Mouse (Mus musculus) Patski (cell line): ENCODE results near the gene Glrx. TPM values are rescaled to one million over a fixed set of nuclear protein-coding genes. Genes with fewer than 3 reads are reported as not detected.

Experiments used
- ATAC-seq: fragments of 100-300 bp; one replicate; pipeline ENCODE4 v1.8.0; 2021
- CTCF ChIA-PET: fragments of 350-600 bp; sonication (Branson Sonifier 250); formaldehyde crosslinking; loops from one replicate; lab custom pipeline; 2022; ENCODE audit warnings: inconsistent platforms; lab: Charles Lee
- POLR2A ChIA-PET: fragments of 350-600 bp; sonication (Branson Sonifier 250); formaldehyde crosslinking; loops from one replicate; lab custom pipeline; 2022; ENCODE audit warnings: antibody characterized with exemption, inconsistent platforms; lab: Charles Lee
- DNase-seq: peaks from one replicate; pipeline ENCODE4 v3.0.0-alpha.2; 2011; ENCODE audit warnings: low read depth, low spot score
- H3K27me3 ChIP-seq: fragments of 371-371 bp; one replicate; pipeline ENCODE4 v1.5.1; 2021
- CTCF ChIP-seq: fragments of 100-300 bp; IDR thresholded peaks from one replicate; pipeline ENCODE4 v1.5.1; 2021
- in situ Hi-C: fragments of 300-500 bp; cut with MboI; formaldehyde crosslinking; loops from 3 replicates; pipeline ENCODE4 v1.11.1; 2018; ENCODE audit warnings: low pct_unique_long_range_greater_than_20kb, mixed read lengths
- polyA plus RNA-seq: library from polyadenylated mRNA; unstranded; gene quantifications from one replicate; pipeline ENCODE4 v1.2.3, GENCODE M21; 2021

The Glrx gene
- polyA plus RNA-seq = 123 TPM

- POLR2A ChIA-PET = interaction anchor here (0.8 to 1.5 kb wide), 3 partner anchors 14 to 61 kb away, joined by 3 read pairs; no protein-coding TSS in a partner anchor
- no peak for TF ChIP-seq CTCF
Measured at GRCm38 (mm10) chr13:75839719-75840481, at the start of gene Glrx. TSS of gene Glrx (plus strand) at chr13:75839868.

GRCm38 (mm10) chr13:75790550-75791205, 49.0 kb upstream of the Glrx start:
- ChIA-PET POLR2A (no interaction called here), CTCF (interaction anchor here (1.1 kb wide), 1 partner anchor 16 kb away, joined by 3 read pairs; no protein-coding TSS in a partner anchor)
- H3K27me3 ChIP-seq = no peaks in the 10 kb centered on the region
- no peak for ATAC-seq
- no peak for TF ChIP-seq CTCF
- no peak for DNase-seq
- in situ Hi-C loops = no loop called here

More at GRCm38 (mm10) chr13:75839719-75840481, at the start of gene Glrx:
- H3K27me3 ChIP-seq = no peaks in the 10 kb centered on the region
- DNase-seq (peak; percentile 54), ATAC-seq (peak; percentile 98)
- CTCF ChIA-PET = interaction anchor here (0.8 to 1.7 kb wide), 4 partner anchors 29 to 80 kb away, joined by 3 read pairs; no protein-coding TSS in a partner anchor
- in situ Hi-C loops = no loop called here

DNA sequence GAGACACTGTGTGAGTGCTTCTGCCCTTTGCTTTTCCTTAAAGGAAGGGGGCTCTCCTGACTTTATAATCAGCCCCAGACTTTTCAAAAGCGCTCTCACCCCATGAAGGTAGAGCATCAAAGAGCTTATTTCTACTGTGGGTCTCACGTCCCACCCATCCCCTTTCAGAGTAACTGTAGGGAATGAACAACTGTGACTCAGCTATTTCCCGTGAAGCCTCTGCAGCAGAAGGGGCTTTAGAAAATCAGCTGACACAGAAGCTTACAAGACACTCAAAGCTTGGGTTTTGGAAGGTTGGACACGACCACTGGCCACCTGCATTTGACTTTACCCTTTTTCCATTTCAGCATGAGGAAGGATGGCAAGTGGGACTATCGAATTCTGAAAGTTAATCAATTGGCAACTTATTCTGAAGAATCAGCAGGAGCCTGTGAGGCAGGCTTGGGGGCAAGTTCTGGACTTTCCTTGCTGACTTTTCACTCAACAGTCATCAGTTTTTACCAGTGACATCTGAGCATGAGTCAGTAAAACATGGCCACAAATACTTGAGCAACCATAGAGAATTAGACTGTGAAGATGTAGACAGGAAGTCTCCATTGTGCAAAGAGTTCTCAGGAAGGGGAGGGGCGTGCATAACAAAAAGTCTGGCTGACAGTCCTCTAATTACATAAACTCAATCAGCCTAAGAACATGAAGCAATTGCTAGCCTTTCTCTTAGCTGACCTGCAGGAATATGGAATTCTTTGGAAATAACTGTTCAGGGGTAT, 45.6 kb upstream of the Glrx start:
- in situ Hi-C loops = no loop called here
- CTCF ChIA-PET = interaction anchor here (1.2 to 1.4 kb wide), 2 partner anchors 9 to 565 kb away, joined by 3 to 4 read pairs; no protein-coding TSS in a partner anchor
- H3K27me3 ChIP-seq = no peaks in the 10 kb centered on the region
- TF ChIP-seq CTCF = no peak
- no peak for ATAC-seq
- POLR2A ChIA-PET = interaction anchor here (0.6 to 0.7 kb wide), 2 partner anchors 86 to 184 kb away, joined by 3 to 6 read pairs; no protein-coding TSS in a partner anchor
- DNase-seq = no peak

- ChIA-PET CTCF (interaction anchor here (0.6 to 1.8 kb wide), 6 partner anchors 9 to 572 kb away, joined by 3 to 8 read pairs (median 4); no protein-coding TSS in a partner anchor), POLR2A (no interaction called here)
- DNase-seq (peak; percentile 84), ATAC-seq (peak; percentile 96)
- TF ChIP-seq CTCF = peak; percentile 98
- in situ Hi-C loops = loop anchor here (5.0 kb wide), 2 partner anchors 90 to 570 kb away; partner anchors contain the start of gene Ell2
- no peaks in the 10 kb centered on the region for H3K27me3 ChIP-seq
Measured at GRCm38 (mm10) chr13:75797369-75798141, 42.1 kb upstream of the Glrx start.

- POLR2A ChIA-PET = interaction anchor here (0.7 kb wide), 1 partner anchor 992 kb away, joined by 4 read pairs; no protein-coding TSS in a partner anchor
- TF ChIP-seq CTCF = no peak
- in situ Hi-C loops = loop anchor here (5.0 kb wide), 2 partner anchors 91 to 571 kb away; partner anchors contain the start of gene Ell2
- DNase-seq (peak; percentile 60), ATAC-seq (peak; percentile 91)
- CTCF ChIA-PET = interaction anchor here (0.6 to 1.8 kb wide), 6 partner anchors 10 to 573 kb away, joined by 3 to 8 read pairs (median 4); no protein-coding TSS in a partner anchor
- H3K27me3 ChIP-seq = no peaks in the 10 kb centered on the region
Measured at GRCm38 (mm10) chr13:75798413-75799302, 41.0 kb upstream of the Glrx start.

DNA sequence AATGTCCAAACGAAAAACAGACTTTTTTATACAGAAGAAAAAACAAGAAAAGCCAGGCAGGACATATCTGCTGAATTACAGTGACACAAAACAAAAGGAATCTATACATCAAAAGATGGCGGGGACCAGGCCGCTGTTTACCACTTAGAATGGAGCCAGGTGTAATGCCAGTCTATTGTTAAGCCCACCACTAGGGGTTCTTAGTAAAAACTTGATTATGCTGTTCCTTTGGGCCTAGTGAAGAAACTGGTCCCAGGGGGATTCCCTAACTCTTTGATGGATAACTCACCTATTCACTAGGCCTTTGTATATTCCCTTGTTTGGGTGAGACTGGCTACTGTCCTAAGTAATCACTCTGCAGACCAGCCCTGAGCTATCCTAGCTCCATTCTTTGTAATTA, 40.2 kb upstream of the Glrx start:
- POLR2A ChIA-PET = no interaction called here
- in situ Hi-C loops = loop anchor here (5.0 kb wide), 2 partner anchors 92 to 572 kb away; partner anchors contain the start of gene Ell2
- DNase-seq = no peak
- no peak for ATAC-seq
- no peaks in the 10 kb centered on the region for H3K27me3 ChIP-seq
- no peak for TF ChIP-seq CTCF
- CTCF ChIA-PET = no interaction called here

- no peak for TF ChIP-seq CTCF
- POLR2A ChIA-PET = no interaction called here
- in situ Hi-C loops = loop anchor here (5.0 kb wide), 1 partner anchor 64 kb away; no protein-coding TSS in a partner anchor
- CTCF ChIA-PET = no interaction called here
- no peaks in the 10 kb centered on the region for H3K27me3 ChIP-seq
- ATAC-seq (no peak), DNase-seq (no peak)
Measured at GRCm38 (mm10) chr13:75807969-75808368, 31.7 kb upstream of the Glrx start.

- ChIA-PET CTCF (interaction anchor here (0.9 kb wide), 1 partner anchor 10 kb away, joined by 3 read pairs; no protein-coding TSS in a partner anchor), POLR2A (no interaction called here)
- DNase-seq (no peak), ATAC-seq (no peak)
- in situ Hi-C loops = loop anchor here (5.0 kb wide), 1 partner anchor 62 kb away; no protein-coding TSS in a partner anchor
- no peak for TF ChIP-seq CTCF
- no peaks in the 10 kb centered on the region for H3K27me3 ChIP-seq
Measured at GRCm38 (mm10) chr13:75809957-75810356, 29.7 kb upstream of the Glrx start.
